Mouse (Mus musculus) cerebellum, adult (tissue): ENCODE results near the gene Slc6a9.
A peak's percentile ranks its signal among the peaks of the same experiment; 100 is the strongest.

ENCODE experiments used
- ATAC-seq: cut with Nextera tagmentation; 2 replicates; pipeline ENCODE4 v1.9.2; 2017; ENCODE audit warnings: mild to moderate bottlenecking, moderate library complexity, mixed read lengths; ENCODE audit not compliant: insufficient number of reproducible peaks, low FRiP score, low TSS enrichment

Gene Slc6a9

GRCm38 (mm10) chr4:117904761-117905160, 70.5 kb downstream of the Slc6a9 start:
- ATAC-seq, result no peak

GRCm38 (mm10) chr4:117906196-117906595, 71.9 kb downstream of the Slc6a9 start:
- no peak for ATAC-seq

- no peak for ATAC-seq
Observed at GRCm38 (mm10) chr4:117908834-117909453, 74.6 kb downstream of the Slc6a9 start.

- ATAC-seq, result 0 out of 2 replicates have a peak, but pooled peaks have one; percentile 9
Observed at GRCm38 (mm10) chr4:117912131-117912561, 77.8 kb downstream of the Slc6a9 start.

- ATAC-seq, result no peak
Observed at GRCm38 (mm10) chr4:117912685-117913273, 78.5 kb downstream of the Slc6a9 start.

- ATAC-seq, result no peak
Observed at GRCm38 (mm10) chr4:117913421-117913820, 79.1 kb downstream of the Slc6a9 start.

GRCm38 (mm10) chr4:117914031-117914430, 79.7 kb downstream of the Slc6a9 start:
- no peak for ATAC-seq

GRCm38 (mm10) chr4:117914591-117915442, 80.5 kb downstream of the Slc6a9 start, which contains the start of gene Ipo13:
Gene Ipo13 (minus strand): TSS chr4:117914999.
- peak; percentile 82 for ATAC-seq

- no peak for ATAC-seq
Observed at GRCm38 (mm10) chr4:117915489-117916105, 81.3 kb downstream of the Slc6a9 start.

GRCm38 (mm10) chr4:117916386-117916785, 82.1 kb downstream of the Slc6a9 start:
- no peak for ATAC-seq

GRCm38 (mm10) chr4:117917402-117917801, 83.1 kb downstream of the Slc6a9 start:
- ATAC-seq, result no peak

GRCm38 (mm10) chr4:117917847-117918246, 83.5 kb downstream of the Slc6a9 start:
- no peak for ATAC-seq

- no peak for ATAC-seq
Observed at GRCm38 (mm10) chr4:117918261-117918660, 84.0 kb downstream of the Slc6a9 start.

- no peak for ATAC-seq
Observed at GRCm38 (mm10) chr4:117918762-117919161, 84.5 kb downstream of the Slc6a9 start.

GRCm38 (mm10) chr4:117921358-117921757, 87.1 kb downstream of the Slc6a9 start:
- ATAC-seq, result no peak

GRCm38 (mm10) chr4:117923450-117923849, 89.1 kb downstream of the Slc6a9 start:
- no peak for ATAC-seq
